Mouse (Mus musculus) brain, embryonic 14.5 days (tissue): ENCODE results near the gene Dcdc2b.

Experiments
- CTCF ChIP-seq: fragments of 200-500 bp; IDR thresholded peaks from 2 replicates; pipeline ENCODE4 v1.5.1; 2012; ENCODE audit warnings: inconsistent platforms, mild to moderate bottlenecking, moderate library complexity, borderline replicate concordance; ENCODE audit not compliant: insufficient read depth, insufficient read length; ENCODE audit errors: extremely low read depth
- POLR2A ChIP-seq: fragments of 200-500 bp; IDR thresholded peaks from 2 replicates; pipeline ENCODE4 v1.6.1; 2012; ENCODE audit warnings: mild to moderate bottlenecking, inconsistent platforms, borderline replicate concordance; ENCODE audit not compliant: poor library complexity, insufficient read depth, insufficient read length, severe bottlenecking; ENCODE audit errors: extremely low read depth

- TF ChIP-seq CTCF (no peak), POLR2A (no peak)
These were observed 17.8 kb upstream of the Dcdc2b start for GRCm38 (mm10) chr4:129631867-129632266.
